Mouse (Mus musculus) heart, adult 2 months (tissue): Measurements from ENCODE around the gene Yod1.

Experiments used
- CTCF ChIP-seq: fragments of 200-600 bp; IDR thresholded peaks from 2 replicates; pipeline ENCODE4 v1.8.1; 2022; ENCODE audit warnings: antibody characterized with exemption, mild to moderate bottlenecking, moderate library complexity
- EP300 ChIP-seq: fragments of 200-500 bp; IDR thresholded peaks from 2 replicates; pipeline ENCODE4 v1.6.1; 2011; ENCODE audit warnings: low read depth, low read length, control low read depth; ENCODE audit not compliant: insufficient read depth
- POLR2A ChIP-seq: fragments of 200-500 bp; IDR thresholded peaks from 2 replicates; pipeline ENCODE4 v1.6.1; 2011; ENCODE audit warnings: mild to moderate bottlenecking, low read depth, low read length, control low read depth; ENCODE audit not compliant: insufficient read depth

GRCm38 (mm10) chr1:130762045-130762760 is 45.1 kb downstream of the Yod1 start:
- TF ChIP-seq EP300, result no peak
- TF ChIP-seq POLR2A, result no peak
- no peak for TF ChIP-seq CTCF
